Mouse (Mus musculus) kidney, embryonic 16.5 days (tissue): Measurements from ENCODE around the gene Ghrhr. TPM values are rescaled to one million over a fixed set of nuclear protein-coding genes. Genes with fewer than 3 reads are reported as not detected.

Source experiments
- ATAC-seq: fragments of 200-750 bp; cut with Nextera tagmentation; 2 replicates; pipeline ENCODE4 v1.8.0; 2017; ENCODE audit warnings: moderate TSS enrichment; ENCODE audit not compliant: low FRiP score, low TSS enrichment
- H3K27ac ChIP-seq: fragments of 300-500 bp; sonication (generic); 2 replicates; pipeline ENCODE4 v1.5.1; 2014; ENCODE audit warnings: low read length
- H3K27me3 ChIP-seq: fragments of 300-500 bp; sonication (generic); 2 replicates; pipeline ENCODE4 v1.6.1; 2014; ENCODE audit warnings: low read length, control low read depth, mixed read lengths; ENCODE audit not compliant: insufficient read depth
- H3K36me3 ChIP-seq: fragments of 300-500 bp; sonication (generic); 2 replicates; pipeline ENCODE4 v1.6.1; 2014; ENCODE audit warnings: low read length, control low read depth, mixed read lengths; ENCODE audit not compliant: insufficient read depth
- H3K4me1 ChIP-seq: fragments of 300-500 bp; sonication (generic); 2 replicates; pipeline ENCODE4 v1.6.1; 2014; ENCODE audit warnings: low read length, control low read depth, mixed read lengths; ENCODE audit not compliant: insufficient read depth
- H3K4me2 ChIP-seq: fragments of 300-500 bp; sonication (generic); replicated peaks from 2 replicates; pipeline ENCODE4 v1.6.1; 2014; ENCODE audit warnings: low read depth, low read length
- H3K4me3 ChIP-seq: fragments of 300-500 bp; sonication (generic); 2 replicates; pipeline ENCODE4 v1.5.1; 2014; ENCODE audit warnings: mild to moderate bottlenecking, low read length
- H3K9ac ChIP-seq: fragments of 300-500 bp; sonication (generic); replicated peaks from 2 replicates; pipeline ENCODE4 v1.6.1; 2014; ENCODE audit warnings: low read length
- H3K9me3 ChIP-seq: fragments of 300-500 bp; sonication (generic); 2 replicates; pipeline ENCODE4 v1.6.1; 2016; ENCODE audit warnings: low read length, control low read depth
- WGBS: fragments of 180-500 bp; shearing (Covaris S2); extraction: QIAGEN DNeasy Blood & Tissue Kit; methylation state at CpG from one replicate; pipeline ENCODE4 v1.1.7; 2014; 5-methylcytosine and 5-hydroxymethylcytosine counted together
- polyA plus RNA-seq: library from polyadenylated mRNA; unstranded; fragments of >200 nt; fragmentation: Nextera tagmentation; extraction: Ambion mirVana; gene quantifications from 2 replicates; pipeline ENCODE4 v1.2.1, GENCODE M21; 2015

Gene Ghrhr
- polyA plus RNA-seq, 1 experiment from 2014 or later = 0.17 TPM

- Histone ChIP-seq H3K36me3 (no peaks in the 10 kb centered on the region), H3K27ac (no peak overlapping the region), H3K4me2 (no peak overlapping the region), H3K9me3 (no peaks in the 10 kb centered on the region), H3K9ac (no peak overlapping the region), H3K4me3 (no peak overlapping the region), H3K27me3 (no peaks in the 10 kb centered on the region), H3K4me1 (0 out of 2 replicates have a peak, but pooled peaks cover 2% of the 10 kb centered on the region)
- 90% methylated on average over 1 of the region's 1 CpGs for WGBS
- no peak for ATAC-seq
Observed at GRCm38 (mm10) chr6:55362663-55363062, 13.4 kb upstream of the Ghrhr start.

- H3K4me1 ChIP-seq = no peaks in the 10 kb centered on the region
Observed at GRCm38 (mm10) chr6:55367126-55367525, 9.0 kb upstream of the Ghrhr start.

GRCm38 (mm10) chr6:55370831-55371230, 5.3 kb upstream of the Ghrhr start:
- Histone ChIP-seq H3K9ac (no peak overlapping the region), H3K4me2 (no peak overlapping the region), H3K4me3 (no peak overlapping the region), H3K36me3 (no peaks in the 10 kb centered on the region), H3K9me3 (no peaks in the 10 kb centered on the region), H3K27me3 (no peaks in the 10 kb centered on the region), H3K4me1 (no peaks in the 10 kb centered on the region), H3K27ac (no peak overlapping the region)
- WGBS = 81% methylated on average over 6 of the region's 6 CpGs
- ATAC-seq = no peak

More at GRCm38 (mm10) chr6:55367126-55367525, 9.0 kb upstream of the Ghrhr start:
- Histone ChIP-seq H3K9me3 (no peaks in the 10 kb centered on the region), H3K27ac (no peak overlapping the region), H3K36me3 (no peaks in the 10 kb centered on the region), H3K4me2 (no peak overlapping the region), H3K4me3 (no peak overlapping the region), H3K9ac (no peak overlapping the region), H3K27me3 (no peaks in the 10 kb centered on the region)
- ATAC-seq = no peak

GRCm38 (mm10) chr6:55376511-55376910, 416 bp downstream of the Ghrhr start:
- Histone ChIP-seq H3K9ac (no peak overlapping the region), H3K27ac (no peak overlapping the region), H3K4me2 (no peak overlapping the region), H3K4me3 (no peak overlapping the region), H3K4me1 (no peaks in the 10 kb centered on the region), H3K36me3 (no peaks in the 10 kb centered on the region), H3K27me3 (no peaks in the 10 kb centered on the region), H3K9me3 (no peaks in the 10 kb centered on the region)
- no peak for ATAC-seq
- 73% methylated on average over 5 of the region's 5 CpGs for WGBS

GRCm38 (mm10) chr6:55377461-55377860, 1.4 kb downstream of the Ghrhr start:
- H3K4me3 ChIP-seq = no peak overlapping the region
- H3K27me3 ChIP-seq = no peaks in the 10 kb centered on the region
- no peaks in the 10 kb centered on the region for H3K36me3 ChIP-seq
- H3K27ac ChIP-seq = no peak overlapping the region
- H3K4me2 ChIP-seq = no peak overlapping the region
- no peaks in the 10 kb centered on the region for H3K9me3 ChIP-seq
- ATAC-seq = no peak
- 79% methylated on average over 4 of the region's 4 CpGs for WGBS
- H3K4me1 ChIP-seq = no peaks in the 10 kb centered on the region
- H3K9ac ChIP-seq = no peak overlapping the region

GRCm38 (mm10) chr6:55379641-55380335, 3.7 kb downstream of the Ghrhr start:
- no peak overlapping the region for H3K9ac ChIP-seq
- 0 out of 2 replicates have a peak, but pooled peaks have one; percentile 25 for ATAC-seq
- no peak overlapping the region for H3K4me2 ChIP-seq
- H3K4me3 ChIP-seq = no peak overlapping the region
- H3K36me3 ChIP-seq = no peaks in the 10 kb centered on the region
- no peak overlapping the region for H3K27ac ChIP-seq
- 40% methylated on average over 3 of the region's 3 CpGs for WGBS
- H3K27me3 ChIP-seq = no peaks in the 10 kb centered on the region
- no peaks in the 10 kb centered on the region for H3K9me3 ChIP-seq
- H3K4me1 ChIP-seq = no peaks in the 10 kb centered on the region

GRCm38 (mm10) chr6:55381966-55382365, 5.9 kb downstream of the Ghrhr start:
- ATAC-seq = no peak
- H3K27ac ChIP-seq = no peak overlapping the region
- no peaks in the 10 kb centered on the region for H3K27me3 ChIP-seq
- no peaks in the 10 kb centered on the region for H3K36me3 ChIP-seq
- H3K4me1 ChIP-seq = no peaks in the 10 kb centered on the region
- no peak overlapping the region for H3K4me3 ChIP-seq
- H3K9me3 ChIP-seq = no peaks in the 10 kb centered on the region
- H3K4me2 ChIP-seq = no peak overlapping the region
- WGBS = 72% methylated on average over 4 of the region's 4 CpGs
- H3K9ac ChIP-seq = no peak overlapping the region

GRCm38 (mm10) chr6:55383897-55384296, 7.8 kb downstream of the Ghrhr start:
- WGBS = 7% methylated on average over 1 of the region's 1 CpGs
- H3K4me1 ChIP-seq = no peaks in the 10 kb centered on the region
- H3K9ac ChIP-seq = no peak overlapping the region

GRCm38 (mm10) chr6:55384356-55384951, 8.4 kb downstream of the Ghrhr start:
- H3K27ac ChIP-seq = no peak overlapping the region
- H3K36me3 ChIP-seq = no peaks in the 10 kb centered on the region
- H3K9ac ChIP-seq = no peak overlapping the region
- H3K4me2 ChIP-seq = no peak overlapping the region
- WGBS = 78% methylated on average over 5 of the region's 5 CpGs
- H3K4me1 ChIP-seq = no peaks in the 10 kb centered on the region
- 0 out of 2 replicates have a peak, but pooled peaks cover 2% of the 10 kb centered on the region for H3K27me3 ChIP-seq
- no peaks in the 10 kb centered on the region for H3K9me3 ChIP-seq
- no peak overlapping the region for H3K4me3 ChIP-seq
- ATAC-seq = no peak

More at GRCm38 (mm10) chr6:55383897-55384296, 7.8 kb downstream of the Ghrhr start:
- Histone ChIP-seq H3K4me3 (no peak overlapping the region), H3K36me3 (no peaks in the 10 kb centered on the region), H3K9me3 (no peaks in the 10 kb centered on the region), H3K4me2 (no peak overlapping the region), H3K27ac (no peak overlapping the region), H3K27me3 (0 out of 2 replicates have a peak, but pooled peaks cover 2% of the 10 kb centered on the region)
- ATAC-seq = peak; percentile 71; the same call in 1 of the 2 replicates

- no peaks in the 10 kb centered on the region for H3K36me3 ChIP-seq
- no peak overlapping the region for H3K9ac ChIP-seq
- H3K27me3 ChIP-seq = 0 out of 2 replicates have a peak, but pooled peaks cover 2% of the 10 kb centered on the region
- 47% methylated on average over 12 of the region's 12 CpGs for WGBS
- H3K9me3 ChIP-seq = no peaks in the 10 kb centered on the region
- no peak for ATAC-seq
- no peaks in the 10 kb centered on the region; the same call in 1 of the 2 replicates for H3K4me1 ChIP-seq
- no peak overlapping the region for H3K4me3 ChIP-seq
- H3K27ac ChIP-seq = no peak overlapping the region
- H3K4me2 ChIP-seq = no peak overlapping the region
Observed at GRCm38 (mm10) chr6:55388546-55389169, 12.6 kb downstream of the Ghrhr start.
